ENCODE assay signal across 13 mouse cellular contexts in genomic region chr3:89896571-89896970, GRCm38 (mm10). TPM values are rescaled to one million over a fixed set of nuclear protein-coding genes. Genes with fewer than 3 reads are reported as not detected.
DNase-seq lines count a peak whose midpoint lies in the region; ATAC-seq and TF ChIP-seq lines count a peak whose summit lies in the region.
"Had no signal": no experiment of that assay in that cellular context is flagged by ENCODE, and none has a peak within 500 bp of the region (broad histone marks: within the 10 kb centered on the region; RNA-seq: fewer than 3 reads in every experiment).

No protein-coding gene starts in this region.

- no peaks in the 10 kb centered on the region for H3K9me3 ChIP-seq in liver, postnatal 0 days (ENCODE audit: low read length)
- H3K9me3 ChIP-seq in midbrain, embryonic 15.5 days = no peaks in the 10 kb centered on the region
- H3K9me3 ChIP-seq: forebrain, embryonic 13.5 days; intestine, embryonic 15.5 days; midbrain, embryonic 12.5 days had no signal

- H3K27ac ChIP-seq in liver, adult 2 months (replicated peaks; ENCODE audit: insufficient read depth, low read depth, low read length) = peak overlapping the region; percentile 68
- H3K27ac ChIP-seq in liver, postnatal 0 days (ENCODE audit: low read depth) = no peak overlapping the region
- H3K27ac ChIP-seq in midbrain, embryonic 15.5 days = no peak overlapping the region
- H3K27ac ChIP-seq: forebrain, embryonic 13.5 days; intestine, embryonic 15.5 days; midbrain, embryonic 12.5 days had no signal

- peak; percentile 75 for DNase-seq in liver, adult 2 months (ENCODE audit: extremely low read depth, low read depth, low spot score)
- no peak for DNase-seq in liver, postnatal 0 days
- peak; percentile 44 for DNase-seq in CD4-positive, CD25-positive, alpha-beta regulatory T cell, adult 2 months (ENCODE audit: low read depth, low spot score)
- DNase-seq in adipocyte (ENCODE audit: low spot score) = peak; percentile 55
- no peak for DNase-seq in liver
- DNase-seq: cerebellum, adult 11 months; kidney, postnatal 36 days had no signal

- TF ChIP-seq CTCF in liver, adult 2 months (IDR thresholded peaks at IDR 0.05; ENCODE audit: low read depth, low read length) = no peak
- no peak for TF ChIP-seq CTCF in liver, postnatal 0 days (IDR thresholded peaks at IDR 0.05; ENCODE audit: low read depth)

- no peak overlapping the region for H3ac ChIP-seq in myocyte (ENCODE audit: control insufficient read depth, insufficient read length)

- no peak overlapping the region for H3K4me2 ChIP-seq in liver, postnatal 0 days (ENCODE audit: low read depth, low read length)
- H3K4me2 ChIP-seq in myocyte (ENCODE audit: low read depth) = peak overlapping the region; percentile 68
- H3K4me2 ChIP-seq in midbrain, embryonic 15.5 days = no peak overlapping the region
- H3K4me2 ChIP-seq: forebrain, embryonic 13.5 days; intestine, embryonic 15.5 days; midbrain, embryonic 12.5 days had no signal

- H3K4me3 ChIP-seq in liver, adult 2 months (ENCODE audit: insufficient read depth, low read depth, low read length) = no peak overlapping the region
- H3K4me3 ChIP-seq in liver, postnatal 0 days (ENCODE audit: low read depth, low read length) = no peak overlapping the region
- H3K4me3 ChIP-seq in myocyte = no peak overlapping the region
- no peak overlapping the region for H3K4me3 ChIP-seq in midbrain, embryonic 15.5 days
- H3K4me3 ChIP-seq: forebrain, embryonic 13.5 days; intestine, embryonic 15.5 days; midbrain, embryonic 12.5 days had no signal

- no peak for ATAC-seq in liver, postnatal 0 days
- no peak for ATAC-seq in midbrain, embryonic 15.5 days (replicated peaks)
- ATAC-seq in erythroblast, adult 5-6 weeks (replicated peaks; ENCODE audit: low FRiP score, poor library complexity, severe bottlenecking) = no peak
- ATAC-seq: forebrain, embryonic 13.5 days; intestine, embryonic 15.5 days had no signal

- H3K79me2 ChIP-seq in liver, adult 2 months (ENCODE audit: control insufficient read depth, insufficient read depth, low read length) = peaks cover 50% of the 10 kb centered on the region
- no peaks in the 10 kb centered on the region for H3K79me2 ChIP-seq in myocyte (ENCODE audit: control insufficient read depth, insufficient read depth)

- no peaks in the 10 kb centered on the region for H3K27me3 ChIP-seq in liver, adult 2 months (ENCODE audit: control insufficient read depth, insufficient read depth, low read length)
- no peaks in the 10 kb centered on the region for H3K27me3 ChIP-seq in liver, postnatal 0 days (ENCODE audit: insufficient read depth, low read length)
- no peaks in the 10 kb centered on the region for H3K27me3 ChIP-seq in myocyte (ENCODE audit: control insufficient read depth, insufficient read depth, insufficient read length)
- no peaks in the 10 kb centered on the region for H3K27me3 ChIP-seq in midbrain, embryonic 15.5 days (replicated peaks)
- H3K27me3 ChIP-seq: forebrain, embryonic 13.5 days; intestine, embryonic 15.5 days; midbrain, embryonic 12.5 days had no signal

- TF ChIP-seq EP300 in liver, postnatal 0 days (IDR thresholded peaks at IDR 0.05; ENCODE audit: low read depth) = no peak

- peak overlapping the region; percentile 27; the same call in 1 of the 2 replicates for H3K9ac ChIP-seq in liver, adult 2 months (ENCODE audit: low read depth, low read length)
- H3K9ac ChIP-seq in liver, postnatal 0 days (replicated peaks) = no peak overlapping the region
- H3K9ac ChIP-seq in midbrain, embryonic 15.5 days = no peak overlapping the region
- H3K9ac ChIP-seq: forebrain, embryonic 13.5 days; intestine, embryonic 15.5 days; midbrain, embryonic 12.5 days had no signal

- 20% methylated on average over 5 of the region's 5 CpGs for WGBS in liver, adult 2 months
- WGBS in liver, postnatal 0 days (ENCODE audit: insufficient replicate concordance) = 40% methylated on average over 5 of the region's 5 CpGs
- WGBS in midbrain, embryonic 15.5 days = 17% methylated on average over 5 of the region's 5 CpGs

- TF ChIP-seq POLR2A in liver, adult 2 months (IDR thresholded peaks at IDR 0.05; ENCODE audit: extremely low read depth, insufficient read depth, low read length) = no peak
- peak; percentile 17 for TF ChIP-seq POLR2A in myocyte (IDR thresholded peaks at IDR 0.05; ENCODE audit: insufficient read length, low read depth)

- no peaks in the 10 kb centered on the region for H3K36me3 ChIP-seq in liver, adult 2 months (ENCODE audit: control insufficient read depth, insufficient read depth, low read length)
- peaks cover 9% of the 10 kb centered on the region; the same call in 1 of the 2 replicates for H3K36me3 ChIP-seq in liver, postnatal 0 days (replicated peaks; ENCODE audit: insufficient read depth, low read length)
- H3K36me3 ChIP-seq in myocyte (ENCODE audit: control insufficient read depth, insufficient read depth) = no peaks in the 10 kb centered on the region
- H3K36me3 ChIP-seq in midbrain, embryonic 15.5 days (replicated peaks) = no peaks in the 10 kb centered on the region
- H3K36me3 ChIP-seq: intestine, embryonic 15.5 days; midbrain, embryonic 12.5 days had no signal

- H3K4me1 ChIP-seq in liver, adult 2 months (ENCODE audit: control insufficient read depth, insufficient read depth, low read length) = peaks cover 41% of the 10 kb centered on the region
- peaks cover 40% of the 10 kb centered on the region for H3K4me1 ChIP-seq in liver, postnatal 0 days (ENCODE audit: insufficient read depth)
- H3K4me1 ChIP-seq in midbrain, embryonic 15.5 days = no peaks in the 10 kb centered on the region; the same call in 1 of the 2 replicates
- H3K4me1 ChIP-seq: forebrain, embryonic 13.5 days had no signal

TF ChIP-seq in myocyte, 11 proteins besides CTCF, POLR2A, EP300 and RAD21:
- TF ChIP-seq POLR2AphosphoS2 (IDR thresholded peaks at IDR 0.05; ENCODE audit: insufficient read length, low read depth) (no peak), REST (IDR thresholded peaks at IDR 0.05; ENCODE audit: insufficient read depth, insufficient read length) (no peak), TCF3 (IDR thresholded peaks at IDR 0.05; ENCODE audit: insufficient read length, low read depth) (no peak), E2F4 (IDR thresholded peaks at IDR 0.05; ENCODE audit: insufficient read depth) (no peak), MYOG (IDR thresholded peaks at IDR 0.05; ENCODE audit: control insufficient read depth in 1 of 3, insufficient read depth in 1 of 3, insufficient read length in 2 of 3, low read depth in 2 of 3) (no peak), USF1 (IDR thresholded peaks at IDR 0.05; ENCODE audit: low read depth) (no peak), TCF12 (IDR thresholded peaks at IDR 0.05; ENCODE audit: insufficient read depth, poor library complexity, severe bottlenecking) (no peak), CEBPB (IDR thresholded peaks at IDR 0.05; ENCODE audit: insufficient read depth, poor library complexity, severe bottlenecking) (no peak), SRF (IDR thresholded peaks at IDR 0.05; ENCODE audit: control insufficient read depth, insufficient read length, low read depth) (no peak), MAX (IDR thresholded peaks at IDR 0.05; ENCODE audit: low read depth) (no peak), MYOD1 (IDR thresholded peaks at IDR 0.05; ENCODE audit: control insufficient read depth in 1 of 3, insufficient read length in 2 of 3, low read depth in 2 of 3) (no peak)

RNA-seq across cellular contexts. Expression of gene Il6ra, which starts 16.4 kb away (rescaled TPM):
- total RNA-seq in liver, adult 2 months (2014; rRNA removed) = 15.4 and 19.7 TPM in 2 replicates
- polyA plus RNA-seq in liver, adult 2 months (2012; rRNA removed) = 10.1 and 10.5 TPM in 2 replicates
- 10.2 and 11.8 TPM in 2 replicates for polyA plus RNA-seq in liver, postnatal 0 days (2015; fragmentation: Nextera tagmentation; extraction: Ambion mirVana)
- 0.91 TPM for polyA plus RNA-seq in myocyte (2012; fragmentation: generic; extraction: Trizol)
- polyA plus RNA-seq in midbrain, embryonic 15.5 days (2015; fragmentation: Nextera tagmentation; extraction: Ambion mirVana) = 1.1 and 1.2 TPM in 2 replicates
- 9.4 and 10.0 TPM in 2 replicates for total RNA-seq in erythroblast, adult 5-6 weeks (2015; ENCODE audit: low replicate concordance)
- 3.0 and 3.1 TPM in 2 replicates for total RNA-seq in erythroblast, adult 5-6 weeks (2017; ENCODE audit: low replicate concordance)

Comparison
In these comparisons a context has a peak if more than half of its experiments do, and no peak if none do; other contexts are left out.
1. DNase-seq: peak in liver, adult 2 months (single experiment), CD4-positive, CD25-positive, alpha-beta regulatory T cell, adult 2 months (single experiment) and adipocyte (single experiment); none in liver, postnatal 0 days (single experiment) and liver (single experiment).